Mouse (Mus musculus) NIH3T3 (cell line): ENCODE data around the gene Gm5478.
"Not testable (repeated sequence)": the region's sequence is repeated elsewhere in the genome, so short reads cannot be mapped to it uniquely, and the experiment has no call there.

Experiments used
- DNase-seq: peaks from one replicate; pipeline ENCODE4 v3.0.0-alpha.2; 2012; ENCODE audit warnings: low read depth

The Gm5478 gene

DNA sequence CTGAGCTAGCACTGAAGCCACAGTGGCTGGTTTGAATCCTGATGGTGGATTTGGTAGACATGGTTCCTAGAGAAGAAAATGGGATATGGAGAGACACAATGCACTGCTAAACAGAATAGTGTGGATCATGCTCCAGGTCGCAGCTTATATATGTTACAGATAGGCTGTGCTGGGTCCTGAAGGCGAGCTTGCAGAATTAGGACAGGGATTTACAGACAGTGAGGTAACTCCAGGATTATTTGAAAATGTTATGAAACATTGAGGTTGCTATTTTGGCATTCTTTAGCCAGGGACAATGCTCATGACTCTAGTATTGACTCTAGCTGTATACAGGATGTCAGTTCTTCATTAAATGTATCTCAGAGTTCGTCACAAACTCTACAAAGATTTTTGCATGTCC, at the start of gene Gm5478:
TSS of gene Gm5478 (minus strand) at position 101 of the 400 bp plus-strand sequence.
- DNase-seq: no peak

DNA sequence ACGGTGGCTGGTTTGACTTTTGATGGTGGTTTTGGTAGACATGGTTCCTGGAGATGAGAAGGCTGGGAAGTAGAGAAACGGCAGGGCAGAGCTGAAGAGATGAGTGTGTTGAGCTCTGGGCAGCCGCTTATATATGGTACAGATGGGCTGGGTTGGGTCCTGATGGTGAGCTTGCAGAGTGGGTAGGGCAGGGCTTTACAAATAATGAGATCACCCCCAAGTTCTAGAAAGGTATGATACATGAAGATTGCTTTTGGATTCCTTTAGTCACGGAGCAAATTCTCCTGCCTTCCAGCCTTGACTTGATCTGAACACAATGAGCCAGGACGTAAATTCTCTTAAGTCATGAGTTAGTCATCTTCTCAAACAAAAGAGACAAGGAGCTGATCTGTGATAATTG, 47.0 kb upstream of the Gm5478 start, which contains the start of gene Krt6a:
TSS of gene Krt6a (minus strand) at position 101 of the 400 bp plus-strand sequence.
- DNase-seq: no peak

- not testable (repeated sequence) for DNase-seq
These were observed 43.3 kb upstream of the Gm5478 start for GRCm38 (mm10) chr15:101690460-101690859.

DNA sequence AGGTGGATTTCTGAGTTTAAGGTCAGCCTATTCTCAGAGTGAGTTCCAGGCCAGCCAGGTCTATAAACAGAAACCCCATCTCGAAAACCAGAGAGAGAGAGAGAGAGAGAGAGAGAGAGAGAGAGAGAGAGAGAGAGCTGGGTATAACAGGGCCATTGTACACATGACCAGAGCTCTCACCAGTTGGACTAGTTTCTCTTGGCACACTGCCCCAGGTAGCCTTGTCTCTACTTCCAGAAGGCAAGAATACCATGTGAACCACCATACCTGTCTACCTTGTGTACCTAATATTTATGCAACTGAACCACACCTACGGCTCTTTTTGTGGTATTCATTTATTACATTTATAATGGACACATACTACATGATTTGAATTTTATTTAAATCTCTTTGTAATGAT, 41.0 kb upstream of the Gm5478 start:
- DNase-seq: no peak

DNA sequence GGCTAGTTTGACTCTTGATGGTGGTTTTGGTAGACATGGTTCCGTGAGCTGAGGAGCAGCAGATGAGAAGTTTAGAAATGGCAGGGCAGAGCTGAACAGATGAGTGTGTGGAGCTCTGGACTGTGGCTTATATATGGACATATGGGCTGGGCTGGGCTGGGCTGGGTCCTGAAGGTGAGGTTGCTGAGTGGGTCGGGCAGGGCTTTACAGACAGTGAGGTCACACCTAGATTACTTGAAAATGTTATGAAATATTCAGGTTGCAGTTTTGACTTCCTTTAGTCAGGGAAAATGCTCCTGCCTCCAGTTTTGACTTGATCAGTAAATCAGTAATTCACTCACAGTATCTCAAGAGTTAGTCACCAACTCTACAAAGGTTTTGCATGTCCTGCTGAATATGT, 33.0 kb upstream of the Gm5478 start, which contains the start of gene Krt6b:
TSS of gene Krt6b (minus strand) at position 101 of the 400 bp plus-strand sequence.
- DNase-seq: no peak

- DNase-seq: no peak
These were observed 28.8 kb upstream of the Gm5478 start for GRCm38 (mm10) chr15:101675978-101676377.

DNA sequence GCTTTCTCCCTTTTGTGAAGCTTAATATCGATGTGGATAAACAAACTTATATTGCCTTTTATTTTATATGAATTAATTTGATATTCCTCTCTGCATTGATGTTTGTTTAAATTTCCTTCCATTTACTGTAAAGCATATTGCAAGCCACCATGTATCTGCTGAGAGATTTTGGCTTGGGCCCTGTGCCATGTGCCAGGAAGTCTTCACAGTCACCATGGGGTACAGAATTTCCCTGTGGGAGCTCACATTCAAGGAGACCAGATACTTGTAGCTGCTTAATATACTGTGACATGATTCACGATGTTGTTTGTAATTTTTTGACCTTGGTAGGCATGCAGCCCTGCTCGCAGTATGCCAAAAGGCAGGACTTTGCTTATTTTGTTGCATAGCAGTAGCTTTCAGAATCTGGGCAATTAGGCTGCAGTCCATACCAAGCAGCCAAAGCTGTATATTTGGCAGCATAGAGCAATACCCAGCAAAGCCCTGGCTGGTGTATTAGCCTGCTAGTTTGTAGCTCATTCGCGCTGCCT, 5.6 kb upstream of the Gm5478 start:
- DNase-seq: no peak

GRCm38 (mm10) chr15:101627884-101628283, 19.3 kb downstream of the Gm5478 start, which contains the start of gene Gm5414:
Gene Gm5414 (minus strand): TSS chr15:101628188.
- DNase-seq: no peak

GRCm38 (mm10) chr15:101599123-101599522, 48.1 kb downstream of the Gm5478 start:
- peak; percentile 11 for DNase-seq
